Mouse (Mus musculus): ENCODE results near the gene Plin4.

GRCm38 (mm10) chr17:56128246-56128645 is 18.6 kb upstream of the Plin4 start:
- TF ChIP-seq POLR2A (IDR thresholded peaks at IDR 0.05; ENCODE audit: low read depth, low read length): no peak
- no peak for TF ChIP-seq CTCF (IDR thresholded peaks at IDR 0.05; ENCODE audit: extremely low read depth, insufficient read length, insufficient replicate concordance, low read depth, low read length)

Measured in small intestine, adult 2 months (tissue).